Mouse (Mus musculus) embryonic facial prominence, embryonic 13.5 days (tissue): ENCODE results near the gene Plppr2. TPM values are rescaled to one million over a fixed set of nuclear protein-coding genes. Genes with fewer than 3 reads are reported as not detected.

Experiments
- ATAC-seq: fragments of 200-750 bp; cut with Nextera tagmentation; 2 replicates; pipeline ENCODE4 v1.8.0; 2017; ENCODE audit warnings: low read depth; ENCODE audit not compliant: insufficient number of reproducible peaks, insufficient read depth, low FRiP score, low TSS enrichment
- H3K27ac ChIP-seq: fragments of 300-500 bp; sonication (generic); 2 replicates; pipeline ENCODE4 v1.5.1; 2015; ENCODE audit warnings: moderate library complexity, mild to moderate bottlenecking, inconsistent platforms
- H3K27me3 ChIP-seq: fragments of 300-500 bp; sonication (generic); 2 replicates; pipeline ENCODE4 v1.6.1; 2015; ENCODE audit warnings: mild to moderate bottlenecking, inconsistent platforms
- H3K36me3 ChIP-seq: fragments of 300-500 bp; sonication (generic); 2 replicates; pipeline ENCODE4 v1.6.1; 2015; ENCODE audit warnings: mild to moderate bottlenecking, inconsistent platforms
- H3K4me1 ChIP-seq: fragments of 300-500 bp; sonication (generic); 2 replicates; pipeline ENCODE4 v1.6.1; 2015; ENCODE audit warnings: inconsistent platforms
- H3K4me2 ChIP-seq: fragments of 300-500 bp; sonication (generic); 2 replicates; pipeline ENCODE4 v1.6.1; 2015; ENCODE audit warnings: moderate library complexity, mild to moderate bottlenecking, inconsistent platforms
- H3K4me3 ChIP-seq: fragments of 300-500 bp; sonication (generic); 2 replicates; pipeline ENCODE4 v1.5.1; 2015; ENCODE audit warnings: mild to moderate bottlenecking, inconsistent platforms
- H3K9ac ChIP-seq: fragments of 300-500 bp; sonication (generic); 2 replicates; pipeline ENCODE4 v1.6.1; 2015; ENCODE audit warnings: mild to moderate bottlenecking, inconsistent platforms
- H3K9me3 ChIP-seq: fragments of 300-500 bp; sonication (generic); 2 replicates; pipeline ENCODE4 v1.6.1; 2016; ENCODE audit warnings: inconsistent platforms
- WGBS: fragments of 180-500 bp; shearing (Covaris S2); methylation state at CpG from one replicate; pipeline ENCODE4 v1.1.7; 2015; ENCODE audit warnings: mixed read lengths; 5-methylcytosine and 5-hydroxymethylcytosine counted together
- polyA plus RNA-seq: library from polyadenylated mRNA; unstranded; fragments of >200 nt; fragmentation: Nextera tagmentation; extraction: Ambion mirVana; gene quantifications from 2 replicates; pipeline ENCODE4 v1.2.1, GENCODE M21; 2015

Gene Plppr2
- polyA plus RNA-seq, 1 experiment from 2014 or later = 14.5 TPM

- H3K4me3 ChIP-seq = peak overlapping the region; percentile 39
- no peaks in the 10 kb centered on the region for H3K36me3 ChIP-seq
- H3K9me3 ChIP-seq = no peaks in the 10 kb centered on the region
- peaks cover 93% of the 10 kb centered on the region for H3K27me3 ChIP-seq
- H3K9ac ChIP-seq = peak overlapping the region; percentile 55
- H3K27ac ChIP-seq = no peak overlapping the region
- no peak for ATAC-seq
- H3K4me2 ChIP-seq = peak overlapping the region; percentile 60
- WGBS = 1% methylated on average over 32 of the region's 32 CpGs
- peaks cover 22% of the 10 kb centered on the region for H3K4me1 ChIP-seq
These were observed 51.7 kb downstream of the Plppr2 start for GRCm38 (mm10) chr9:21988421-21989101.

GRCm38 (mm10) chr9:21989230-21990110 lies 52.6 kb downstream of the Plppr2 start, which contains the start of gene Rgl3:
Gene Rgl3 (minus strand): TSS chr9:21989446.
- Histone ChIP-seq H3K4me3 (peak within 1 kb of the TSS; percentile 39), H3K27ac (no peak within 1 kb of the TSS), H3K9me3 (no peaks in the 10 kb centered on the region), H3K9ac (peak within 1 kb of the TSS; percentile 55), H3K4me1 (peaks cover 22% of the 10 kb centered on the region), H3K27me3 (peaks cover 90% of the 10 kb centered on the region), H3K36me3 (no peaks in the 10 kb centered on the region), H3K4me2 (peak within 1 kb of the TSS; percentile 60)
- ATAC-seq = 0 out of 2 replicates have a peak, but pooled peaks have one; percentile 35
- under 1% methylated on average over 42 of the region's 42 CpGs for WGBS

- Histone ChIP-seq H3K9ac (no peak overlapping the region), H3K4me1 (peaks cover 22% of the 10 kb centered on the region), H3K36me3 (no peaks in the 10 kb centered on the region), H3K4me3 (no peak overlapping the region), H3K9me3 (no peaks in the 10 kb centered on the region), H3K4me2 (no peak overlapping the region), H3K27me3 (peaks cover 67% of the 10 kb centered on the region), H3K27ac (no peak overlapping the region)
- 79% methylated on average over 4 of the region's 4 CpGs for WGBS
- no peak for ATAC-seq
These were observed 55.4 kb downstream of the Plppr2 start for GRCm38 (mm10) chr9:21992227-21992626.

- H3K27me3 ChIP-seq = peaks cover 26% of the 10 kb centered on the region
- no peak overlapping the region for H3K4me3 ChIP-seq
- no peak overlapping the region for H3K9ac ChIP-seq
- 79% methylated on average over 3 of the region's 3 CpGs for WGBS
- H3K36me3 ChIP-seq = no peaks in the 10 kb centered on the region
- no peak overlapping the region for H3K27ac ChIP-seq
- ATAC-seq = no peak
- H3K9me3 ChIP-seq = no peaks in the 10 kb centered on the region
- no peak overlapping the region for H3K4me2 ChIP-seq
- no peaks in the 10 kb centered on the region for H3K4me1 ChIP-seq
These were observed 59.5 kb downstream of the Plppr2 start for GRCm38 (mm10) chr9:21996178-21996867.

Other genes with a start within 250 kb of the Plppr2 start
- gene Ldlr, start 213.6 kb upstream of the Plppr2 start, polyA plus RNA-seq = 31.2 and 37.3 TPM in 2 replicates
- gene Spc24, start 176.7 kb upstream of the Plppr2 start, polyA plus RNA-seq = 105 and 111 TPM in 2 replicates
- gene Kank2, start 138.3 kb upstream of the Plppr2 start, polyA plus RNA-seq = 20.8 and 22.6 TPM in 2 replicates
- gene Angptl8, start 101.5 kb upstream of the Plppr2 start, polyA plus RNA-seq = 0.74 and 1.1 TPM in 2 replicates
- 27.4 and 29.2 TPM in 2 replicates for gene Dock6, start 84.4 kb upstream of the Plppr2 start, polyA plus RNA-seq
- gene Rab3d, start 18.8 kb upstream of the Plppr2 start, polyA plus RNA-seq = 16.6 and 18.2 TPM in 2 replicates
- gene Ccdc159, start 9.6 kb upstream of the Plppr2 start, polyA plus RNA-seq = 4.1 and 4.3 TPM in 2 replicates
- 44.5 and 46.7 TPM in 2 replicates for gene Tmem205, start 9.5 kb upstream of the Plppr2 start, polyA plus RNA-seq
- gene Swsap1, start 18.7 kb downstream of the Plppr2 start, polyA plus RNA-seq = 5.2 and 7.3 TPM in 2 replicates
- gene Epor, start 26.5 kb downstream of the Plppr2 start, polyA plus RNA-seq = 8.5 and 9.3 TPM in 2 replicates
- gene Rgl3, start 52.4 kb downstream of the Plppr2 start, polyA plus RNA-seq = 0.59 and 0.94 TPM in 2 replicates
- 1.2 and 1.8 TPM in 2 replicates for gene Ccdc151, start 65.6 kb downstream of the Plppr2 start, polyA plus RNA-seq
- 120 and 125 TPM in 2 replicates for gene Prkcsh, start 65.8 kb downstream of the Plppr2 start, polyA plus RNA-seq
- gene Elavl3, start 115.0 kb downstream of the Plppr2 start, polyA plus RNA-seq = 2.5 and 3.0 TPM in 2 replicates
- gene Gm49318, start 134.2 kb downstream of the Plppr2 start, polyA plus RNA-seq = not detected in 2 replicates
- 13.0 and 13.6 TPM in 2 replicates for gene Zfp653, start 134.3 kb downstream of the Plppr2 start, polyA plus RNA-seq
- 35.5 and 40.9 TPM in 2 replicates for gene Ecsit, start 148.4 kb downstream of the Plppr2 start, polyA plus RNA-seq
- gene Cnn1, start 162.2 kb downstream of the Plppr2 start, polyA plus RNA-seq = 0.76 and 3.6 TPM in 2 replicates
- gene Elof1, start 180.1 kb downstream of the Plppr2 start, polyA plus RNA-seq = 175 and 194 TPM in 2 replicates
- 9.2 and 10.7 TPM in 2 replicates for gene Acp5, start 198.7 kb downstream of the Plppr2 start, polyA plus RNA-seq
- 71.9 and 75.9 TPM in 2 replicates for gene Pigyl, start 219.8 kb downstream of the Plppr2 start, polyA plus RNA-seq